Mouse (Mus musculus) hindbrain, postnatal 0 days (tissue): ENCODE results near the gene Smim15. TPM values are rescaled to one million over a fixed set of nuclear protein-coding genes. Genes with fewer than 3 reads are reported as not detected.
A peak's percentile ranks its signal among the peaks of the same experiment; 100 is the strongest.

Source experiments
- ATAC-seq: fragments of 200-750 bp; cut with Nextera tagmentation; 2 replicates; pipeline ENCODE4 v1.8.0; 2017; ENCODE audit warnings: mild to moderate bottlenecking, moderate TSS enrichment, moderate library complexity
- DNase-seq: peaks from one replicate; pipeline ENCODE4 v3.0.0-alpha.2; 2015; ENCODE audit warnings: low spot score
- H3K27ac ChIP-seq: fragments of 300-500 bp; sonication (generic); 2 replicates; pipeline ENCODE4 v1.5.1; 2014; ENCODE audit warnings: mild to moderate bottlenecking
- H3K27me3 ChIP-seq: fragments of 300-500 bp; sonication (generic); 2 replicates; pipeline ENCODE4 v1.6.1; 2014; ENCODE audit warnings: low read length, mixed read lengths; ENCODE audit not compliant: insufficient read depth
- H3K36me3 ChIP-seq: fragments of 300-500 bp; sonication (generic); 2 replicates; pipeline ENCODE4 v1.6.1; 2014; ENCODE audit warnings: low read length, mixed read lengths; ENCODE audit not compliant: insufficient read depth
- H3K4me1 ChIP-seq: fragments of 300-500 bp; sonication (generic); 2 replicates; pipeline ENCODE4 v1.6.1; 2014; ENCODE audit warnings: antibody characterized with exemption, low read length, mixed read lengths; ENCODE audit not compliant: insufficient read depth
- H3K4me2 ChIP-seq: fragments of 300-500 bp; sonication (generic); 2 replicates; pipeline ENCODE4 v1.6.1; 2014; ENCODE audit warnings: low read depth, mild to moderate bottlenecking, low read length, moderate library complexity, mixed read lengths
- H3K4me3 ChIP-seq: fragments of 300-500 bp; sonication (generic); 2 replicates; pipeline ENCODE4 v1.5.1; 2014; ENCODE audit warnings: low read length
- H3K9ac ChIP-seq: fragments of 300-500 bp; sonication (generic); replicated peaks from 2 replicates; pipeline ENCODE4 v1.6.1; 2014; ENCODE audit warnings: mild to moderate bottlenecking, low read length, moderate library complexity, mixed read lengths
- H3K9me3 ChIP-seq: fragments of 300-500 bp; sonication (generic); 2 replicates; pipeline ENCODE4 v1.6.1; 2016; ENCODE audit warnings: low read length, mixed read lengths
- CTCF ChIP-seq: IDR thresholded peaks from 2 replicates; pipeline ENCODE4 v1.5.1; 2016; ENCODE audit warnings: antibody characterized with exemption, control low read depth, low read depth
- WGBS: fragments of 180-500 bp; shearing (Covaris S2); extraction: QIAGEN DNeasy Blood & Tissue Kit; methylation state at CpG from one replicate; pipeline ENCODE4 v1.1.7; 2014; 5-methylcytosine and 5-hydroxymethylcytosine counted together
- polyA plus RNA-seq: library from polyadenylated mRNA; unstranded; fragments of >200 nt; fragmentation: Nextera tagmentation; extraction: Ambion mirVana; gene quantifications from 2 replicates; pipeline ENCODE4 v1.2.1, GENCODE M21; 2015
- total RNA-seq: library from RNA; depleted of rRNA; stranded (reverse); fragments of >200 nt; gene quantifications from 2 replicates; pipeline ENCODE4 v1.2.3, GENCODE M21; 2014

Smim15 gene
- total and polyA plus RNA-seq, 2 experiments from 2014 or later: 26.3 to 41.2 TPM

GRCm38 (mm10) chr13:108043431-108044221 lies 620 bp upstream of the Smim15 start:
- H3K9me3 ChIP-seq: no peaks in the 10 kb centered on the region
- under 1% methylated on average over 23 of the region's 23 CpGs for WGBS
- peak overlapping the region; percentile 84 for H3K27ac ChIP-seq
- no peaks in the 10 kb centered on the region for H3K36me3 ChIP-seq
- peak overlapping the region; percentile 73 for H3K4me2 ChIP-seq
- H3K4me1 ChIP-seq: peaks cover 10% of the 10 kb centered on the region
- peak overlapping the region; percentile 76 for H3K9ac ChIP-seq
- ATAC-seq (peak; percentile 73), DNase-seq (peak; percentile 56)
- peak overlapping the region; percentile 88 for H3K4me3 ChIP-seq
- H3K27me3 ChIP-seq: no peaks in the 10 kb centered on the region
- TF ChIP-seq CTCF: peak; percentile 22

- Histone ChIP-seq H3K36me3 (no peaks in the 10 kb centered on the region), H3K27me3 (no peaks in the 10 kb centered on the region), H3K4me1 (peaks cover 10% of the 10 kb centered on the region), H3K9ac (no peak overlapping the region), H3K4me2 (no peak overlapping the region), H3K27ac (no peak overlapping the region), H3K9me3 (no peaks in the 10 kb centered on the region), H3K4me3 (no peak overlapping the region)
- 88% methylated on average over 3 of the region's 3 CpGs for WGBS
- ATAC-seq (no peak), DNase-seq (no peak)
- TF ChIP-seq CTCF: no peak
These were observed 1.4 kb downstream of the Smim15 start for GRCm38 (mm10) chr13:108045646-108046045.

- Histone ChIP-seq H3K9ac (no peak overlapping the region), H3K27ac (no peak overlapping the region), H3K9me3 (no peaks in the 10 kb centered on the region), H3K4me3 (no peak overlapping the region), H3K27me3 (no peaks in the 10 kb centered on the region), H3K36me3 (no peaks in the 10 kb centered on the region), H3K4me1 (peaks cover 9% of the 10 kb centered on the region), H3K4me2 (no peak overlapping the region)
- TF ChIP-seq CTCF: no peak
- 88% methylated on average over 3 of the region's 3 CpGs for WGBS
- ATAC-seq: no peak
- DNase-seq: no peak
These were observed 1.8 kb downstream of the Smim15 start for GRCm38 (mm10) chr13:108046071-108046470.

- Histone ChIP-seq H3K27ac (no peak overlapping the region), H3K4me3 (no peak overlapping the region), H3K27me3 (no peaks in the 10 kb centered on the region), H3K36me3 (no peaks in the 10 kb centered on the region), H3K4me2 (no peak overlapping the region), H3K9me3 (no peaks in the 10 kb centered on the region), H3K9ac (no peak overlapping the region), H3K4me1 (peaks cover 5% of the 10 kb centered on the region; the same call in 1 of the 2 replicates)
- no peak for DNase-seq
- no peak for TF ChIP-seq CTCF
- WGBS: 75% methylated on average over 6 of the region's 6 CpGs
- no peak for ATAC-seq
These were observed 2.6 kb downstream of the Smim15 start for GRCm38 (mm10) chr13:108046891-108047290.

- DNase-seq (no peak), ATAC-seq (no peak)
- Histone ChIP-seq H3K36me3 (no peaks in the 10 kb centered on the region), H3K4me1 (peaks cover 5% of the 10 kb centered on the region; the same call in 1 of the 2 replicates), H3K4me2 (no peak overlapping the region), H3K27me3 (no peaks in the 10 kb centered on the region), H3K9me3 (no peaks in the 10 kb centered on the region), H3K4me3 (no peak overlapping the region), H3K27ac (no peak overlapping the region), H3K9ac (no peak overlapping the region)
- 63% methylated on average over 6 of the region's 6 CpGs for WGBS
- TF ChIP-seq CTCF: no peak
These were observed 3.1 kb downstream of the Smim15 start for GRCm38 (mm10) chr13:108047364-108047763.

GRCm38 (mm10) chr13:108056896-108057295 lies 12.7 kb downstream of the Smim15 start:
- Histone ChIP-seq H3K27me3 (no peaks in the 10 kb centered on the region), H3K36me3 (no peaks in the 10 kb centered on the region), H3K9ac (no peak overlapping the region), H3K27ac (no peak overlapping the region), H3K9me3 (no peaks in the 10 kb centered on the region), H3K4me2 (no peak overlapping the region), H3K4me3 (no peak overlapping the region), H3K4me1 (0 out of 2 replicates have a peak, but pooled peaks cover 2% of the 10 kb centered on the region)
- ATAC-seq (no peak), DNase-seq (no peak)
- no peak for TF ChIP-seq CTCF
- WGBS: 74% methylated on average over 3 of the region's 3 CpGs
